Mouse (Mus musculus) forelimb bud, embryonic 11.5 days (tissue): ENCODE data around the gene Urah.
A peak's percentile ranks its signal among the peaks of the same experiment; 100 is the strongest.

Experiments
- DNase-seq: peaks from one replicate; pipeline ENCODE4 v3.0.0-alpha.2; 2012; ENCODE audit warnings: low read depth, low spot score

Urah gene

GRCm38 (mm10) chr7:140834968-140835757 is at the start of gene Urah:
Urah (plus strand) TSS chr7:140835018.
- no peak for DNase-seq

GRCm38 (mm10) chr7:140787406-140788052 is 47.3 kb upstream of the Urah start, which contains the start of gene Syce1:
Syce1 (minus strand) TSS chr7:140787852.
- no peak for DNase-seq

- no peak for DNase-seq
Observed at GRCm38 (mm10) chr7:140788053-140788435, 46.8 kb upstream of the Urah start.

GRCm38 (mm10) chr7:140793541-140793940 is 41.3 kb upstream of the Urah start:
- no peak for DNase-seq

GRCm38 (mm10) chr7:140797619-140798018 is 37.2 kb upstream of the Urah start:
- DNase-seq = no peak

- DNase-seq = no peak
Observed at GRCm38 (mm10) chr7:140798212-140798611, 36.6 kb upstream of the Urah start.

- no peak for DNase-seq
Observed at GRCm38 (mm10) chr7:140802629-140803028, 32.2 kb upstream of the Urah start.

GRCm38 (mm10) chr7:140805704-140806103 is 29.1 kb upstream of the Urah start:
- peak; percentile 23 for DNase-seq

GRCm38 (mm10) chr7:140810496-140810895 is 24.3 kb upstream of the Urah start:
- peak; percentile 12 for DNase-seq

GRCm38 (mm10) chr7:140811714-140812113 is 23.1 kb upstream of the Urah start:
- DNase-seq = no peak

- DNase-seq = no peak
Observed at GRCm38 (mm10) chr7:140812850-140813249, 22.0 kb upstream of the Urah start.

- no peak for DNase-seq
Observed at GRCm38 (mm10) chr7:140820173-140820572, 14.6 kb upstream of the Urah start.

GRCm38 (mm10) chr7:140821305-140821652 is 13.5 kb upstream of the Urah start:
- DNase-seq = no peak

GRCm38 (mm10) chr7:140821653-140822329 is 13.0 kb upstream of the Urah start, which contains the start of gene Zfp941:
Zfp941 (minus strand) TSS chr7:140822178.
- peak; percentile 60 for DNase-seq

- DNase-seq = no peak
Observed at GRCm38 (mm10) chr7:140822731-140823130, 12.1 kb upstream of the Urah start.

- DNase-seq = peak; percentile 28
Observed at GRCm38 (mm10) chr7:140828171-140828881, 6.5 kb upstream of the Urah start.

- no peak for DNase-seq
Observed at GRCm38 (mm10) chr7:140831447-140831846, 3.4 kb upstream of the Urah start.

- DNase-seq = no peak
Observed at GRCm38 (mm10) chr7:140833341-140833740, 1.5 kb upstream of the Urah start.

GRCm38 (mm10) chr7:140835758-140836087 is 905 bp downstream of the Urah start:
- no peak for DNase-seq

GRCm38 (mm10) chr7:140836243-140837115 is 1.7 kb downstream of the Urah start:
- no peak for DNase-seq

- DNase-seq = no peak
Observed at GRCm38 (mm10) chr7:140839556-140839955, 4.7 kb downstream of the Urah start.
